Mouse (Mus musculus) liver, adult 2 months (tissue): ENCODE measurements at regions not wholly inside any gene's neighbourhood (a gene's known extent, or its start where the extent isn't known, plus 50 kb on each side); places are given as distances from the start of the nearest gene placed in this dataset.

Source experiments
- CTCF ChIP-seq: fragments of 200-500 bp; IDR thresholded peaks from 2 replicates; pipeline ENCODE4 v1.5.1; 2011; ENCODE audit warnings: low read depth, low read length, control low read depth
- POLR2A ChIP-seq: fragments of 200-500 bp; IDR thresholded peaks from 2 replicates; pipeline ENCODE4 v1.6.1; 2011; ENCODE audit warnings: low read length, control low read depth; ENCODE audit not compliant: insufficient read depth; ENCODE audit errors: extremely low read depth

GRCm38 (mm10) chr14:33836341-33836740 lies 87.0 kb upstream of the Gdf10 start:
- no peak for TF ChIP-seq POLR2A
- TF ChIP-seq CTCF = no peak
